Mouse (Mus musculus) inflammation-experienced regulatory T-cells, adult 6 months (primary cell): ENCODE results near the gene Ddx5. TPM values are rescaled to one million over a fixed set of nuclear protein-coding genes. Genes with fewer than 3 reads are reported as not detected.
"Not testable (repeated sequence)": the region's sequence is repeated elsewhere in the genome, so short reads cannot be mapped to it uniquely, and the experiment has no call there.

Experiments
- ATAC-seq: one replicate; pipeline ENCODE4 v1.8.0; 2017
- polyA plus RNA-seq, 3 experiments: library from polyadenylated mRNA; unstranded; fragments of 100-300 nt; shearing (Covaris generic); gene quantifications; one replicate each; pipeline ENCODE4 v1.2.1; 2017

Gene Ddx5
- polyA plus RNA-seq, 3 experiments from 2014 or later, result 400 to 575 (median 510) TPM

DNA sequence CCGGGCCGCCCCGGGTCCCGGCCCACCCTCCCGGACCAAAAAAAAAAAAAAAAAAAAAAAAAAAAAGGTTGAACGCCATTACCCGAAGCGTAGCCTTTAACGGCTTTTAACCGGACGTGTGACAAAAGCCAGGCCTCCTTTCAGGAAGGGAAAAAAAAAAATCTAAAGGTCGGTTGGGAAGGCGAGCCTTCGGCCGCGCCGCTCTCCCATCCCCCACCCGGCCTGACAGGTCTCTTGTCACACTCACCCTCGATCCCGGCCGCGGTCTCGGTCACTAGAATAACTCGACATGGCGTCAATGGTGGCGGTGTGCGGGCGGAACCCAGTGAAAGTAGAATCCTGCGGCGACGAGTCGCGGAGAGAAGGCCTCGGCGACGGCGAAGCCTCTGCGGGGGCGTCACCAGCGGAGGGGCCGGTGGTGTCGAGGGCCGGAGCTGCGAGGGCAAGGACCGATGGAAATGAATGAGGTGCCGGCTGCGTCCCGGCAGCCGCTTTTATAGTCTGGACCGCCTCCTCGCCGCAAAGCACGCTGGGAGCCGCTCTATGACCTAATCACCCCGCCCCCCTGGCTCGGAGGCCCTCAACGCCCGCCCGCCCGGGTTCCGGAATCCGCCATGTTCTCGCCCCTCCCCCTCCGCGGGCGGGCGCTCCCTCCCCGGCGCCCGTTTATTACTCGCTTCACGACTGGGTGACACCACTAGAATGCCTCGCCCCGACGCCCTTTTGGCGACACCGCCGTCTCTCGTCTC, 785 bp downstream of the Ddx5 start:
- peak; percentile 39 for ATAC-seq

DNA sequence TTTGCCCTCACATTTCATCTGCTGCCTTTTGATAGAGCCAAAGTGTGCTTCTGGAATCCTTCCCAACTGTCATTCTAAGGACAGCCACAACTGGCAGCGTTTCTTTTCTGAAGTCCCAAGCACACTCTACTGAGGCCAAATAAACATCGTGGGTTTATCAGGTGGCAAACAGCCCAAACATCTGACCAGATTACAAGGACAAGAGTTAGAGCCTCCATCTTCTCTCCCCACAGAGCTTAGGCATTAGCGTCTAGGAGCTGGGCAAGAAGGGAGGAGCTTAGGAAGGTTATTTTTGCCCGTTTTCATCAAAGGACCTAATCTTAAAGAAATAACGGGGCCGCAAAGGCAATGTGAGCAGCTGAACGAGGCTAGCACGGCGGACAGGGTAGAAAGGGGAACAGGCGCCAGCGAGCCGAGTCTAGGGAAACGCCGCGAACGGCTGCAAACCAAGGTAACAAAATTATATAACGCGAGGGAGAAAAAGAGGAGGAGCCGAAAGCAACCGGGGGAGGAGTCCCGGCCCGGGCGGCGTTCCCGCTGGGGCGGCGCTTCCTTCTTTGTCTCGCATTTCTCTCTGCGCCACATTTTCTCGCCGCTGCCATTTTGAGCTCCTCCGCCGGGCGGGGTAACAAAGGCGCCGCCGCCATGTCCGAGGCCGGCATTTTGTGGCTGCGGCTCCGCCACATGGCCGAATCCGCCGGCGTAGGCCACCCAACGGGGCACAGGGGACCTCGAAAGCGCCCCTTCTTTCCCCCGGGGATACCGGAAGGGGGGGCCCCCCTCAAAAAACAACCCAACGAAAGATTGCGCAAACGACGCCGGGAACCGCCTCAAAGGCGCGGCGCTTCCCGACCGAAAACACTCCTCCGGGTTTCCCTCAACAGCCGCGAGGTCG, 1.6 kb downstream of the Ddx5 start:
- peak; percentile 29 for ATAC-seq

DNA sequence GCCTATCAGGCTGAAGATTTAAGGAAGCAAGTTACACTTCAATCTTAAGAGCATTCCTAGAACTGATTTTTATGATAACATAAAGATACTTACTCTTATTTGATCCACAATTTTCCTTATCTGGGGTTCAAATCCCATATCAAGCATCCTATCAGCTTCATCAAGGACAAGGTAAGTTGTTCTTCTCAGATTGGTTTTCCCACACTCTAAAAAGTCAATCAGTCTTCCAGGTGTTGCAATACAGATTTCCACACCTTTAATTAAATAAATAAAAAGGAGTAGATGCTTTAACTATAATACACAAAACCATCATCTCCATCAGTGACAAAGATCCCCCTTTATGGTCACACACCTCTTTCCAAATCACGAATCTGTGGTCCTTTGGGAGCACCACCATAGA, 3.9 kb downstream of the Ddx5 start:
- no peak for ATAC-seq

DNA sequence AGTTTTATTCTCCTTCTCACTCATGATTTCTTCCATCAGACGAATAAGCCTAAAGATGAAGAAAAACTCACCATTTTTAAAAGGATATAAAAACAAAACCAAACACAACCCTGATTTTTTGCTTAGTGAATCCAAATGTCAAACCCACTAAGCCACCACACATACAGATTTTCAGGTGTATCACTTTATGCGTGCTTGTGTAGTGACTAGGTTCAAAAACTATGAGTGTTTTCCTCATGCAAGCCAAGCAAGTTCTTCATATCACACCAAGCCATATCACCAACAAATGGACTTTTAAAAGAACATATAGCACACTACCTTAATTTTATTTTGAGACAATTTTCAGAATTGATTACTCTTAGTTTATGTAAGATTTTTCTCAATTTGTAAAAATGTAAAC, 4.5 kb downstream of the Ddx5 start:
- no peak for ATAC-seq

DNA sequence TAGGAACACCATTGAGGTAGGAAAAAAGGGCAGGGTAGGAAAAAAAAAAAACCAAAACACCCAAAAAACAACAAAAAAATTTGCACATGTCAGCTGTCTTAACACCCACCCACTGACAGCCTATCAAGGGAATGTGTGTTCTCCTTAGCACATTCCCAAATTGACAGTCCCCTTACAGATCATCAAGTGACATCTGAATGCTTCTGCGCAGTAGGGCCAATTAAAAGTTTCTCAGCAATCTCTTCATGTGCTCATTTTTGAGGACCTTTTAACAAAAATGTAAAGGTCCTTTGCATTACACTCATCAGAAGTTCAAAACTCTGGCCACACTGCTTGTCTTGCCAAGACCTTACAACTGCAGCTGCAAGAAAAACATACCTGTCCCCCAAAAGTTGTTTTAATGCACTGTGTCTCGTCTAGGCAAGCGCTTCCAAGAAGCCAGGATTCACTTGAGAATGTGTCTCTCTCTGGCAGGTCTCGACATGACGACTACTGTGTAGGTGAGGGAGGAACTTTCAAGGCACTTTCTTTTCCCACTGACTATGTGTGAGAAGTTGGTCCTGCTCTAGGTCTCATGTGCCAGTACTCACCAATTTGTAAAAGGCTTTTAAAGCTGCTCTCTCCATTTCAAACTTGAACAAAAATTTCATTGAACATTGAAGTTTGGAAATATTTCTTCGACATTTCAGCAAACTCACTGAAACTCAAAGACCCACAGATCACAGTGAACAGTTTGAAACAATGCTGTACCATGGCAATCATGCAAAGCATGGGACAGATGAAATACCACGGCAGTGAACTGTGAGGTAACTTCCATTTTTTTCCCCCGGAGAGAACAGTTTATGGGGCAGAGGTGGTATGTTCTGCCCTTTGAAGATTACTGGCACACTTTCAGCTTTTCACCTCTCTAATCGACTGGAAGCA, 5.9 kb downstream of the Ddx5 start:
- no peak for ATAC-seq

DNA sequence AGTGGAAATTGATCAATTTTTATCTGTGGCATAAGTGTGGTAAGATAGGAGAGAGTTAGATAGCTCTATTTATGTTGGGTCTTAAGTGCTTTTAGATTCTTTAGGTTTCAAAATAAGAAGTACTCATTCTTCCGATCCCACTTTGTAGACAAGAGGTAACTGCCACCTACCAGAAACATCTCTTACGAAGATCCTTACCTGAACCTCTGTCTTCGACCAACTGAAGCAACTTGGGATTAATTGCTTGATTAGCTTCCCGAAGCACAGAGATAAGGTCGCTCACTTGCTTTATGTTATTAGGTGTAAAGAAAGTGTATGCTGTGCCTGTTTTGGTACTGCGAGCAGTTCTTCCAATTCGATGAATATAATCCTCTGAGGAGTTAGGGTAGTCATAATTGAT, 6.7 kb downstream of the Ddx5 start:
- not testable (repeated sequence) for ATAC-seq

DNA sequence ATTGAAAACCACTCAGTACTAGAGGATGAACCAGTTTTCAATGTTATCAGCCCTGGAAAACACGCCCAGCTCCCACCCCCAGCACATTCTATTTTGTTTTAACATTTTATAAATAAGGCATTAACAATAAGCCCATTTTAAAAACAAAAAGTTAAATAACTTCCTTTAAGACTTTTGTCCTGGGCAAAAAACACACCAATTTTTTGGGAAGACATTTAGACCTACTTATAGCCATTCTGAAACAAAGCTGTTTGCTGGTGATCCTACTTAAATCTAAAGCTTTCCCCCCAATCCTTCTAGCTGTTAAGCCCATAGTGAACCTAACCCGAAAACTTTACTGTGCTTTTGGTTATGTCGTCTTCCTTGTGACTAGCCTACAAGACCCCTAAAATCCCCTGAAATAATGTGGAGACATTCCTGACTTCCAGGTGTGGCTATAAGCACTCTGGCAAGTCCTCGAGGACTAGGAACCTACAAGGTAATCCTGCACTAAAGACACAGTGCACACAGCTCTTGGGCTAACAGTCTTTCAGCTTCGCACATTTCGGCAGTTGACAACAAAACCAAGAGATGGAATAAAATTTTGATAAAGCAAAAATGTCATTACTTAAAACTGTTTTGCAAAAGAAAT, 8.3 kb downstream of the Ddx5 start:
- no peak for ATAC-seq

DNA sequence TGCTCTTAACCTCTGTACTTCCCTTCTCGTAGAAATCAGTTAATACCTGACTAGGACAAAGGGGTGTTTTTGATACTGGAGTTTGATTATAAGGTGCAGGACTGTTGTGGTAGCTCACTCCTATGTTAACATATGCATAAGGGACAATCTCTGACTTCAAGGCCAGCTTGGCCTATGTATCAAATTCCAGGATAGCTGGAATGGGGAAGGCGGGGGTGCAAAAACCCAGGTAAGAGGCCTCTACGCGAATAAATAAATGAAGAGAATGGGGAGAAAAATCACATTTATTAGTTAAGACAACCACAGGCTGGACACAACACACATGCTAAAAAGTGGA, 8.9 kb downstream of the Ddx5 start:
- no peak for ATAC-seq

DNA sequence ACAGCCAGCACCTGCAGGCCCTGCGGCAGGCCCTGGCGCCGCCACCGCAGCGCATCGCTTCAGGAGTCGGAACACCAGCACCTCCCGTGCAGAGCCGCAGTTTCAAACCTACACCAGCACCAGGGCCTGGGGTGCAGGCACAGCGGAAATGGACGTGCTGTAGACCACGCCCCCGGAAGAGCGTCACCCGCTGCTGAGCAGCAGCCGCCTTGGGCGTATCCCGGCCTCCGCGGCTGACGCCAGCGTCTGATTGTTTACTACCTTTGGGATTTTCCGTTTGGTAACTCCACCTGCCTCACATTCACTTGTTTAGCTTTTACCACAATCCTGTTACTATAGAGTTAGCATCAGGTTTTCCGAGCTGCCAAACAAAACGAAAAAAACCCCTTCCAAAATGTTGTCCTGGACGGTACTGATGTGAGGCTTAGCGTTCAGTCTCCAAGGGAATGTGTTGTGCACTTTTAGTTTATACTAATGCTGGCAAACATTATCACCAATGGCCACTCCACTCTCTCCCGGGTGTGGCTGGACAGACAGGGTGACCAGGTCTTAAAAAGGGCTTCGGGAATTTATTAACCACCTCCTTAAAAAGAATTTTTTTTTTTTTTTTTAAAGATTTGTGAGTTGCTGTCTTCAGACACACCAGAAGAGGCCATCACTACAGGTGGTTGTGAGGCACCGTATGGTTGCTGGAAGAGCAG, 9.4 kb downstream of the Ddx5 start, which contains the start of gene Polg2:
Polg2 (minus strand) TSS at position 150 of the 701 bp plus-strand sequence.
- ATAC-seq, result peak; percentile 85

DNA sequence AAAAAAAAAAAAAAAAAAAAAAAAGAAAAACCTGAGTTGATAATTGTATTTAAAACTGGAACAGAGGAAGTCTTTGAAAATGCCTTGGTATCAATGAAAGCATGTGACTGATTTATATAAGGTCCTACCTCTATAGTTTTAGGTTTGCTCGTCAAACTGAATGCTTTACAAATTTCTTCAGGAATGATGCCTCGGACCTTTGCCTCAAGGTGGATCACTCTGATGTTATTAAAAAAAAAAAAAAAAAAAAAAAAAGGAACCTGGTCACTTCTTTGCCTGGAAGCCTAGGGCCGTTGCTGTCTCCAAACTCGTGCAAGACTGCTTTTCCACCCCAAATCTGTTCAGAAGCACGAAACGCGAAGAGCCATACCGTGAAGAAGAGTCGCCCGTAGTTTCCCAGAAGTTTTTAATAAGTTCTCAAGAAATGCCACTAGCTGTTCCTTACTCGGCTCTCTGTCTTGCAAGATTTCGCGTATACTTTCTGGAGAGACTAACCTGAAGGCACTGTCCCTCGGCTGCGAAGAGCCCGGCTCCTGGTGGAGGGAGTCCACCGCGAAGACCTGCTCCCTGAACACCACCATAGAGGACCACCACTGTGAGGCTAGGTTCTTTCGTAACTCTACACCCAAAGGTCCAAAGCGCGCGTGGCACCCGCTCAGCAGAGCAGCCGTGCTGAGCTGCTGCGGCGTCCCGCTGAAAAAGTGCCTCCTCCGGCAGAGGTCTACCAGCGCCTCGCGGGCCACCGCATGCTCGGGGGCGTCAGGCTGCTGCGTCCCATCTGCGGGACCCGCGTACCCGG, 10.2 kb downstream of the Ddx5 start:
- peak; percentile 17 for ATAC-seq

DNA sequence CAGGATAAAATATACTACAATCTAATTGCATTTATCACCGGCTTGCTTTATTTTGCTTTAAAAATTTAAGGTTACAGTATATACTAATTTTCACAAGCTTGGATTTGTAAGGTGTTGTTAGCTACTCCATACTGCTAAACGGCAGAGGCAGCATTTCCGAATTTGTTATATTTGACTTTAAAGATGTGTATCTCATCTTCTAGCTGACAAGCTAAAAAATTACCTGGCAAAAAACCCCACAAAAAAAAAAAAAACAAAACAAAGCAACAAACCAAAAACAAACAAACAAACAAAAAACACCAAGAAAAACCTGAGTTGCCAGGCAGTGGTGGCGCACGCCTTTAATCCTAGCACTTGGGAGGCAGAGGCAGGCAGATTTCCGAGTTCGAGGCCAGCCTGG, 10.9 kb downstream of the Ddx5 start:
- ATAC-seq, result no peak

DNA sequence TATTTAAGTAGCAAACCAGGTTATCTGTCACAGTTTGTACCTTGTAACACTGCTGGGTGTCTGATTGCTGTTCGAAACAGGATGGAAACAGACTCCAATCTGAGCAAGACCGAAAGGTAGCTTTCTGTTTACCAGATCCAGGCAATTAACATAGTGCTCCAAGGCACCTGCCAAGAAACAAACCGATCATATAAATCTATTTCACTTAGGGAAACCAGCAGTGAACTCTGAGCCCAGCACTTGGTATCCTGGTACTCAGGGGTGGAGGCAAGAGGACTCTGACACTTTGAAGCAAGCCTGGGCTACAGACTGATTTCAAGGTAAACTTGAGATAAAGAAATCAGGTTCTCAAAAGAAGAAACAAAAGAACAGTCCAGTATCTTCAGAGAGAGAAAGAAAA, 11.6 kb downstream of the Ddx5 start:
- no peak for ATAC-seq

DNA sequence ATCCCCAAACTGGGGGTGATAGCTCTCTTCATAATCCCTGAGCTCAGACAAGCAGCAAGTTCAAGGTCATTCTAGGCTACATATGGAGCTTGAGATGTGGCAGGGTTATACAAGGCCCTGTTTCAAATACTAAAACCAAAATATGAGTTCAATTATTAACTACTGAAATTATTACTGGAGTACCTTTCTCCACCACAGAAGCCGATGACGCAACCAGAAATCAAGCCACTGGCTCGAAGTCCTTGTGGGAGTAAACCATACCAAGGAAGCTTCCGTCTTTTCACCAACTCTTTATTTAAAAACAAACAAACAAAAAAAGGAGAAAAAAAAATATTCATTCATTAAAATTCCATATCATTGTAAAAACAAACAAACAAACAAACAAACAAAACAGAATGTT, 12.0 kb downstream of the Ddx5 start:
- ATAC-seq, result no peak

DNA sequence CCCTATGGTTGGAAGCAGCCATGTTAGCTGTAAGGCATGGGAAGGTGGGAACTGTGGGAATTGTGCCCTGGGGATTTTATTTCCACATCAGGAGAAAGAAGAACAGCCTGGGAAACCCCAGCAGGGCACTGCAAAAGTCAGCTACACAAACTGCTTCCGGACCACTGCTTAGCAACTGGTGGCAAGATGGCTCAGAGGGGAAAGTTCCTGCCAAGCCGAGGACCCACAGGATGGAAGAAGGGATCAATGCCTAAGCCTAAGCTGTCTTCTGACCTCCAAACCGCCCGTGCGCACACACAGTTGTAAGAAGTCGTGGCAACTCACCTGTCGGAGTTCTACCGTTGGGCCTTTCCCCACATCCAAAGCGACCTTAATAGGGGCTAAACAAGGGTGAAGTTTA, 15.9 kb downstream of the Ddx5 start:
- no peak for ATAC-seq

DNA sequence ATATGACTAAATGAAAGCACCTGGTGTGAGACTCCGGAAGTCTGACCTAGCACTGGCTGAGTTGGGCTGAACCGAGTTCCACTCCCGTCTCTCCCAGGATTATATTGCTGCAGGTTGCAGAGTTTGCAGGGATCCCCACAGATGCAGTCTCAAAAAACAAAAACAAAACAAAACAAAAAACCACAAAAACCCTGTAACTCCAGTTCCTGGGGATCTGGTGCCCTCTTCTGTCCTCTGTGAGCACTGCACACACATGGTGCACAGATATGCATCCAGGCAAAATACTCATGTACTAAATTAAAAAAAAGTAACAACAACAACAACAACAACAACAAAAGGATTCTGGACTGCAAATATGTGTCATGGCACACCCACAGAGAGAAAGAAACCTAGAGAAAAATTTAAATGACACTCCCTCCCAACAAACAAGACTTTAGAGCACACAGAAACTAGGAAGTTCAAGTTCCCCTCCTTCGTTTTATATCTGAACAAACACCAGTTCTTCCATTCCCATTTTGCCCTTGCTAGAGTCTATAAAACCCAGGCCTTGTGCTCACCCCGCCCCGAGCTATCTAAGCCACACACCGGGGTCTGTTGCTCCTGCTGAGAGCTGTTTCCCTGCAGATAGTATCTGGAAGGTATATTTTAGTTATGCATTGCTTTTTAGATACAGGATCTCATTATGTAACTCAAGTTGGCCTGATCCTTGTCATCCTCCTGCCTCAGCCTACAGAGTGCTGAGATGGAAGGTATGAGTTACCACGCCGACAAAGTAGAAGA, 18.6 kb downstream of the Ddx5 start:
- peak; percentile 65 for ATAC-seq

DNA sequence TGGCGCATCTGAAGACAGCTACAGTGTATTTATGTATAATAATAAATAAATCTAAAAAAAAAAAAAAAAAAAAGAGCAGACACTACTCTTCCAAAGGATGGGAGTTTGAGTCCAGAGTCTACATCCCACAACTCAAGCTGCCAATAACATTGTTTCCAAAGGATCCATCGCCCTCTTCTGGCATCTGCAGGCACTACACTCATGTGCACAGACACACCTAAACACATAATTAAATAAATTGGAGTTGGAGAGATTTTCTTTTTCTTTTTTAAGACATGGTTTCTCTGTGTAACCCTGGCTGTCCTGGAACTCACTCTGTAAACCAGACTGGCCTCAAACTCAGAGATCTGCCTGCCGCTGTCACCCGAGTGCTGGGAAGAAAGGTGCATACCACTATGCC, 21.5 kb downstream of the Ddx5 start:
- no peak for ATAC-seq

DNA sequence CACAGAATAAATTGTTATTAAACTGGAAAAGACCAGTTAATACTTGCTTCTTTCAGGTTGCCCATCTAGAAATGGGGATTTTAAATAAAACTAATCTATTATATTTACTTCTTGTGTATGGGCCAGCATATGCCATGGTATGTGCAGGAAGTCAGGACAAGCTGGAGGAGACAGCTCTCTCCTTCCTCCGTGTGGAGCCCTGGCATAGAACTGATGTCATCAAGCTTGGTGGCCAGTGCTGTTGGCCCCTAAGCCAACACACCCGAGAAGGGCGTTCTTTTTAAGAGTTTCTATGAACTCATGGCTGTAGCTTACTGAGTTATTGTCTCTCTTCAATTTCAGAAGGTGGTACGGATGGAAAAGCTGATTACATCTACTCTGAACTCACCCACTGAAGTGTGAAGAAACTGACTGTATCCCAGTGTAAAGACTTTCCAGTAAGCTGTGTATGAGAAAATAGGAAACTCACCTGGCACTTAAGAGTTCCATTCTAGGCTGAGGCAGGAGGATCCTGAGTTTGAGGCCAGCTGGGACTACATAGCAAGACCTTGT, 22.3 kb downstream of the Ddx5 start:
- ATAC-seq, result no peak

DNA sequence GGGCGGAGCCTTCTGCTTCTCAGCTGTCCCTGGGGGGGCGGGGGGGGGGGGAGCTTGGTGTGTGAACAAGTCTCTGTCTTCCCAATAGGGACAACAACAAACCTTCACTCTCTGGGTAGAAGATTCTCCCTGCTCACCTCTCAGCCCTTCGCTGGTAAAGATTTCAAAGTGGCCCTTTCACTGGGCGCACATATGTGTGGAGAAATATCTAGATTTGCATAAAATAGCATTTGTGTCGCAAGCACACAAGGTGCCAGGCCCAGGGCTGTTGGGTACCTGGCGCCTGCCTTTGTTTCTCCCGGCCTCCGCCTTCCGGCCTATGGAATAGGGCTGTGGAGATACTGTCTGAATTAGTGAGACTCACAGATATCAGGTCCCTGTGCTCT, 26.2 kb downstream of the Ddx5 start:
- ATAC-seq, result no peak

DNA sequence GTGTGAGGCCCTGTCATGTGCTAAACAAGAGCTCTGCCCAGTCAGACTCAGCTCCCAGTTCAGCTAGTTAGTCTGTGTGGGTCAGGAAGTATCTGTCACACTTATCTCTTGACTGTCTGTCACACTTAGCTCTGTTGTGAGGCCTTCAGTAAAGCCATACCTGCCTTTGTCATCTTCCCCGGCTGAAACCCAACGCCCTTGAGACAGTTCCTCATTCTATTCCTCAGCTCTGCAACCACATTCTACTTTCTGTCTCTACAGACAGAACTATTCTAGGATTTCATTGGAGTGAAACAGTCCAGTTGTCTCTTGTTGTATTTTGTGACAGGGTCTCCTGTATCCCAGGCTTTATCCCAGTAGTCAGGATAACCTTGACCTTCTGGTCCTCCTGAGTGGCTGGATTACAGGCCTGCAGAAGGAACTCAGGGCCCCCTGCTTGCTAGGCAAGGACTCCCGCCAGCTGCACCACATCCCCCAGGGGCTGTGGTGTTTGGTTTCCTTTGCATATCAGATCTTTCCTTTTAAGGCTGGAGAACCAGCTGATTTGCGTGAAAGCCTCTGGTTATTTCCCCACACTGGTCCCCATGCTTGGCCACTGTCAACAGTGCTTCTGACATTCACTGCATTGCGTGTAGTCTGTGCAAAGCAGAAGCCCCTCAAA, 26.7 kb downstream of the Ddx5 start:
- ATAC-seq, result peak; percentile 79
